In the genomic region with DNA sequence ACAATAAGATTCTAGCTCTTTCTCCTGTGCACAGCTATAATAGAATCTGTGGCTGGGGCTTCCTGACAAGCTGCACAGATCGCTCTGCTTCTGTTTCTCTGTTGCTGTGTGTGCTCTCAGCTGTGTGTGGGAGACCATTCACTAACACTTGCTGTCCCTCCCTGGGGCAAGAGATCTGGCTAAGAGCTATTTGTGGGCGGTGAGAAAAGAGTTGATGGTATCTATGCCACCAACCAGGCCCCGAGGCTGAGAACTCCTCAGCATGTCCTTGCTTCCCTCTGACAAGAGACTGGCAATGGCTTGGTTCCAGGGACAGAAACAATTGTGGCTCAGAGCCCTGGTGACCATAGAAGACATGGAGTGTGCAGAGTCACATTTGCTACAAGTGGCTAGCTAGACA, we compare ENCODE assay signal across 9 mouse cellular contexts.
DNase-seq lines count a peak whose midpoint lies in the region; ATAC-seq lines count a peak whose summit lies in the region.
"Had no signal": no experiment of that assay in that cellular context is flagged by ENCODE, and none has a peak within 500 bp of the region (broad histone marks: within the 10 kb centered on the region; RNA-seq: fewer than 3 reads in every experiment).

No protein-coding gene starts in this region.

- peak; percentile 32 for DNase-seq in ovary, postnatal 36 days (ENCODE audit: low spot score)
- DNase-seq in ovary, postnatal 14 days (ENCODE audit: low spot score) = no peak
- DNase-seq in left cerebral cortex, adult 11 months (ENCODE audit: low spot score) = peak; percentile 57
- DNase-seq in telencephalon, adult 2 months (ENCODE audit: low read depth, low spot score) = peak; percentile 81
- DNase-seq in B cell, adult 2 months = no peak
- no peak for DNase-seq in kidney, postnatal 25 days
- DNase-seq: liver, postnatal 0 days had no signal

- ATAC-seq in frontal cortex, adult (ENCODE audit: low TSS enrichment) = peak; percentile 97
- ATAC-seq: forebrain, embryonic 13.5 days; liver, postnatal 0 days had no signal

Comparison
In these comparisons a context has a peak if more than half of its experiments do, and no peak if none do; other contexts are left out.
1. DNase-seq: peak in ovary, postnatal 36 days (single experiment), left cerebral cortex, adult 11 months (single experiment) and telencephalon, adult 2 months (single experiment); none in ovary, postnatal 14 days (single experiment), B cell, adult 2 months (0 of 2) and kidney, postnatal 25 days (0 of 2).